Mouse (Mus musculus) stomach, embryonic 16.5 days (tissue): ENCODE data around the gene Usp37. TPM values are rescaled to one million over a fixed set of nuclear protein-coding genes. Genes with fewer than 3 reads are reported as not detected.

Experiments used
- ATAC-seq: fragments of 200-750 bp; cut with Nextera tagmentation; 2 replicates; pipeline ENCODE4 v1.8.0; 2017; ENCODE audit warnings: moderate number of reproducible peaks, moderate TSS enrichment; ENCODE audit not compliant: insufficient read depth, low FRiP score
- H3K27ac ChIP-seq: fragments of 300-500 bp; sonication (generic); 2 replicates; pipeline ENCODE4 v1.5.1; 2014; ENCODE audit warnings: low read length
- H3K27me3 ChIP-seq: fragments of 300-500 bp; sonication (generic); 2 replicates; pipeline ENCODE4 v1.6.1; 2014; ENCODE audit warnings: low read length, control low read depth, mixed read lengths; ENCODE audit not compliant: control insufficient read depth, insufficient read depth
- H3K36me3 ChIP-seq: fragments of 300-500 bp; sonication (generic); 2 replicates; pipeline ENCODE4 v1.6.1; 2014; ENCODE audit warnings: low read length; ENCODE audit not compliant: control insufficient read depth, insufficient read depth
- H3K4me1 ChIP-seq: fragments of 300-500 bp; sonication (generic); 2 replicates; pipeline ENCODE4 v1.6.1; 2014; ENCODE audit warnings: low read length, control low read depth, mixed read lengths; ENCODE audit not compliant: control insufficient read depth, insufficient read depth
- H3K4me2 ChIP-seq: fragments of 300-500 bp; sonication (generic); 2 replicates; pipeline ENCODE4 v1.6.1; 2014; ENCODE audit warnings: low read depth, low read length, mixed read lengths
- H3K4me3 ChIP-seq: fragments of 300-500 bp; sonication (generic); replicated peaks from 2 replicates; pipeline ENCODE4 v1.5.1; 2014; ENCODE audit warnings: mild to moderate bottlenecking, low read length
- H3K9ac ChIP-seq: fragments of 300-500 bp; sonication (generic); 2 replicates; pipeline ENCODE4 v1.6.1; 2014; ENCODE audit warnings: low read length
- H3K9me3 ChIP-seq: fragments of 300-500 bp; sonication (generic); replicated peaks from 2 replicates; pipeline ENCODE4 v1.6.1; 2016; ENCODE audit warnings: low read length, control low read depth; ENCODE audit not compliant: control insufficient read depth
- WGBS: fragments of 180-500 bp; shearing (Covaris S2); extraction: QIAGEN DNeasy Blood & Tissue Kit; methylation state at CpG from one replicate; pipeline ENCODE4 v1.1.7; 2014; 5-methylcytosine and 5-hydroxymethylcytosine counted together
- polyA plus RNA-seq: library from polyadenylated mRNA; unstranded; fragments of >200 nt; fragmentation: Nextera tagmentation; extraction: Ambion mirVana; gene quantifications from 2 replicates; pipeline ENCODE4 v1.2.1, GENCODE M21; 2015

Usp37 gene
- polyA plus RNA-seq, 1 experiment from 2014 or later = 27.0 TPM

GRCm38 (mm10) chr1:74390924-74391748 is 152.9 kb downstream of the Usp37 start, which contains the start of gene Ctdsp1:
Gene Ctdsp1 (plus strand): TSS chr1:74391509.
- Histone ChIP-seq H3K4me3 (peak within 1 kb of the TSS; percentile 92), H3K4me2 (peak within 1 kb of the TSS; percentile 96), H3K9me3 (no peaks in the 10 kb centered on the region), H3K27ac (peak within 1 kb of the TSS; percentile 99), H3K9ac (peak within 1 kb of the TSS; percentile 97), H3K4me1 (peaks cover 46% of the 10 kb centered on the region), H3K27me3 (no peaks in the 10 kb centered on the region), H3K36me3 (peaks cover 14% of the 10 kb centered on the region)
- 3% methylated on average over 49 of the region's 51 CpGs for WGBS
- ATAC-seq = peak; percentile 82

GRCm38 (mm10) chr1:74390287-74390906 is 153.7 kb downstream of the Usp37 start:
- H3K4me2 ChIP-seq = peak overlapping the region; percentile 56
- peaks cover 14% of the 10 kb centered on the region for H3K36me3 ChIP-seq
- H3K4me1 ChIP-seq = peaks cover 46% of the 10 kb centered on the region
- H3K27ac ChIP-seq = peak overlapping the region; percentile 99
- ATAC-seq = no peak
- no peaks in the 10 kb centered on the region for H3K9me3 ChIP-seq
- 3% methylated on average over 21 of the region's 21 CpGs for WGBS
- H3K27me3 ChIP-seq = no peaks in the 10 kb centered on the region
- peak overlapping the region; percentile 71 for H3K9ac ChIP-seq
- H3K4me3 ChIP-seq = peak overlapping the region; percentile 92

DNA sequence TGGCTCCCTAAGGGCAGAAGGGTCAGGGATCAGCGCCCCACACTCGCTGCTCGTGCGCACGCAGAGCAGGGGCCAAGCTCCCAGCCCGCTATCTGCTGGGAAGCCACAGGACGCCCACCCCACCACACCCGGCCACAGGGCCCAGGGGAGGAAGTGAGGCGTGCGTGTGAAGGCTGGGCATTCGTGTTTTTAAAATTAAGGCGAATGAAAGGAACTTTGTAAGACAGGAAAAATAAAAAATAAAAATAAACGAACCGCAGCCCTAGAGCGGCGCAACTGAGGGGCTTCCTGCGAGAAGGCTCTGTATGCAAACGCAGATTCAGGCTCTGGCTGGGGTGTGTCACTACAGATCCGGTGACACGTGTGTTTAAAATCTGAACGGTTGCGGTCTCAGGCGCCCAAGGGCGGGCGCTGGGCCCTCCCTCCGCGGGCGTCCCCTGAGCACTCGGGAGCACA is 154.2 kb downstream of the Usp37 start:
- Histone ChIP-seq H3K27me3 (no peaks in the 10 kb centered on the region), H3K4me1 (peaks cover 46% of the 10 kb centered on the region), H3K4me2 (peak overlapping the region; percentile 56), H3K9ac (peak overlapping the region; percentile 71), H3K36me3 (peaks cover 8% of the 10 kb centered on the region), H3K27ac (peak overlapping the region; percentile 99), H3K9me3 (no peaks in the 10 kb centered on the region), H3K4me3 (peak overlapping the region; percentile 92)
- ATAC-seq = peak; percentile 8; the same call in 1 of the 2 replicates
- WGBS = 8% methylated on average over 29 of the region's 29 CpGs

DNA sequence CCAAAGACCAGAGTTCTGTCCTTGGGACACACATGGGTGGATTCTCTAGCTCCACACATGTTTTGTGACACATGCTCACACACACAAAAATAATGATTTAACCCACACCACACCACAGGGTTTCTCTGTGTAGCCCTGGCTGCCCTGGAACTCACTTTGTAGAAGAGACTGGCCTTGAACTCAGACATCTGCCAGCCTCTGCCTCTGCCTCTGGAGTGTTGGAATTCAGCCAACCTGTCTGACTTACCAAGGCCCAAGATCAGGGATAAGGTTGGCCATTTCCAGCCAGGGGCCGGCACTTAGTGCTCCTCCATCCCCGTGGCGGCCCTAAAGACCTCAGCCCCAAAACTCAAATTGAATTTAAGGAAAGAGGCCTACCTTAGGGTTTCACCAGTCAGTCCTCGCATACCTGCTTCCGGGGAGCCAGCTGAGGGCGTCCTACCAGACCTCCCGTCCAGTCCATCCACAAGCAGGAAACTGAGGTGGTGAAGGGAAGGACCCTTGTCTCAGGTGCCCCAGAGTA is 155.6 kb downstream of the Usp37 start:
- no peaks in the 10 kb centered on the region for H3K9me3 ChIP-seq
- WGBS = 79% methylated on average over 7 of the region's 7 CpGs
- ATAC-seq = no peak
- H3K4me1 ChIP-seq = peaks cover 38% of the 10 kb centered on the region
- H3K27me3 ChIP-seq = no peaks in the 10 kb centered on the region
- H3K27ac ChIP-seq = no peak overlapping the region; the same call in 1 of the 2 replicates
- no peaks in the 10 kb centered on the region for H3K36me3 ChIP-seq
- H3K4me2 ChIP-seq = no peak overlapping the region
- no peak overlapping the region for H3K9ac ChIP-seq
- H3K4me3 ChIP-seq = no peak overlapping the region

DNA sequence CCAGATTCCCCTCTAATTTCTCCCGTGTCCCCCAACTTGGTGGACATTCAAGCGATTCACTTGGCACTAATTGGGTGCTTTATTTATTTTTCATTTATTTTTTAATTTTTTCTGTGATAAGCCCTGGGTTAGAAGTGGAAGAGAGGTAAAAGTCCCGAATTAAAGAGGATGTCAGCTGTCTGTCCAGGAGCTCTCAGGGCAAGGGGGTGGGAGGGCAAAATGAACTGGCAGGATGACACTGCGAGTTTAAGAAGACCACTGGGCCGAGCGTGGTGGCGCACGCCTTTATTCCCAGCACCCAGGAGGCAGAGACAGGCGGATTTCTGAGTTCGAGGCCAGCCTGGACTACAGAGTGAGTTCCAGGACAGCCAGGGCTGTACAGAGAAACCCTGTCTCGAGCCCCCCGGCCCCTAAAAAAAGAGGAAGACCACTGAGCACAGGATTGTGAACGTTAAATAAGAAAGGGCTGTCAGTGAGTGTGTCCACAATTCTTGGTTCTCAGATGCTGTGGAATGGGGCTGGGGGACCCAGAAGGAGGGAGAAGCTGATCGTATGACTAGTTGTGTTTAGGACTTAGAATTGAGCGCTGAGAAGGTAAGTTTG is 156.6 kb downstream of the Usp37 start:
- no peaks in the 10 kb centered on the region for H3K36me3 ChIP-seq
- no peaks in the 10 kb centered on the region for H3K27me3 ChIP-seq
- peak overlapping the region; percentile 63 for H3K4me3 ChIP-seq
- H3K9ac ChIP-seq = peak overlapping the region; percentile 86
- no peaks in the 10 kb centered on the region for H3K9me3 ChIP-seq
- WGBS = 51% methylated on average over 15 of the region's 15 CpGs
- peak overlapping the region; percentile 61 for H3K4me2 ChIP-seq
- ATAC-seq = no peak
- peak overlapping the region; percentile 99 for H3K27ac ChIP-seq
- H3K4me1 ChIP-seq = peaks cover 31% of the 10 kb centered on the region

DNA sequence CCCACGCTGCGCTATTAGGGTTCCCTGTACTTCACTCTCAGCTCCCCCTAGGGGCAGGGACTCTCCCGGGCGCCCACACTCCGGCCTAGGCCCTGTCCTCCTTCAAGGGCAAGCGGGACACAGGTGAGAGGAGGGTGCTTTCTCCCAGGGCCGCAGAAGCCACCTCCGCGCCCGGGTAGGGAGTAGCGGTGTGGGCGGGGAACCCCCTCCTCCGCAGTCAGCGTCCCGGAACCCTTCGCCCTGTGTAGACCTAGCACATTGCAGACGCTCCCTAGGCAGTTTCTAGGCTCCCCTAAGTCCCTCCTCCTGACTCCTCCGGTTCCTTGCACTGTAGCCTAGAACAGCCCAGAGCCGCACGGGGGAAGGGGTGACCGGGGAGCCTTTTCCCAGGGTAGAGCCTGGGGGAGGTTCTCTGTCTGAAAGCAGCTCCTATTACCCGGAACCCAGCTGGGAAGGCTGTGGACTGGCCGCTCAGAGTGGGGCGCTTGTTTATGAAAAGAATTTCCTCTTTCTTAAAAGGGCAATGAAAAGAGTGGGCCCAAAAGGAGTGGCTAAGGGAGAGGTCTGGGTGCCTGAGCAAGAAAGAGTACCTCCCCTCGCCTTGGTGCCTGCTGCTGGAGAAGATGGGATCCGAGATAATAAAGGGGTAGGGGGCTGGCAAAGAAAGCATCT is 157.2 kb downstream of the Usp37 start:
- H3K9ac ChIP-seq = peak overlapping the region; percentile 86
- no peaks in the 10 kb centered on the region for H3K9me3 ChIP-seq
- WGBS = under 1% methylated on average over 26 of the region's 26 CpGs
- ATAC-seq = peak; percentile 88
- no peaks in the 10 kb centered on the region for H3K36me3 ChIP-seq
- H3K4me3 ChIP-seq = peak overlapping the region; percentile 63
- H3K4me1 ChIP-seq = peaks cover 31% of the 10 kb centered on the region
- peak overlapping the region; percentile 99 for H3K27ac ChIP-seq
- H3K4me2 ChIP-seq = peak overlapping the region; percentile 61
- H3K27me3 ChIP-seq = no peaks in the 10 kb centered on the region

- Histone ChIP-seq H3K4me3 (peak overlapping the region; percentile 63), H3K9ac (peak overlapping the region; percentile 86)
Measured at GRCm38 (mm10) chr1:74386363-74386713, 157.7 kb downstream of the Usp37 start.

GRCm38 (mm10) chr1:74385531-74385930 is 158.6 kb downstream of the Usp37 start:
- Histone ChIP-seq H3K4me3 (no peak overlapping the region), H3K27ac (no peak overlapping the region), H3K9me3 (no peaks in the 10 kb centered on the region), H3K4me1 (peaks cover 27% of the 10 kb centered on the region), H3K9ac (no peak overlapping the region), H3K4me2 (no peak overlapping the region), H3K36me3 (no peaks in the 10 kb centered on the region), H3K27me3 (no peaks in the 10 kb centered on the region)
- WGBS = 84% methylated on average over 8 of the region's 8 CpGs
- no peak for ATAC-seq

More at GRCm38 (mm10) chr1:74386363-74386713, 157.7 kb downstream of the Usp37 start:
- H3K4me1 ChIP-seq = peaks cover 31% of the 10 kb centered on the region
- no peak for ATAC-seq
- H3K36me3 ChIP-seq = no peaks in the 10 kb centered on the region
- peak overlapping the region; percentile 99 for H3K27ac ChIP-seq
- peak overlapping the region; percentile 61 for H3K4me2 ChIP-seq
- WGBS = 45% methylated on average over 7 of the region's 10 CpGs
- H3K27me3 ChIP-seq = no peaks in the 10 kb centered on the region
- no peaks in the 10 kb centered on the region for H3K9me3 ChIP-seq
